Mouse (Mus musculus): ENCODE measurements around the gene Zfp786.
A peak's percentile ranks its signal among the peaks of the same experiment; 100 is the strongest.

Gene Zfp786

GRCm38 (mm10) chr6:47819626-47820325 lies 10.9 kb downstream of the Zfp786 start:
- no peak for DNase-seq

- no peak for DNase-seq
Observed at GRCm38 (mm10) chr6:47818721-47819120, 11.9 kb downstream of the Zfp786 start.

- DNase-seq = no peak
Observed at GRCm38 (mm10) chr6:47816151-47816550, 14.5 kb downstream of the Zfp786 start.

DNA sequence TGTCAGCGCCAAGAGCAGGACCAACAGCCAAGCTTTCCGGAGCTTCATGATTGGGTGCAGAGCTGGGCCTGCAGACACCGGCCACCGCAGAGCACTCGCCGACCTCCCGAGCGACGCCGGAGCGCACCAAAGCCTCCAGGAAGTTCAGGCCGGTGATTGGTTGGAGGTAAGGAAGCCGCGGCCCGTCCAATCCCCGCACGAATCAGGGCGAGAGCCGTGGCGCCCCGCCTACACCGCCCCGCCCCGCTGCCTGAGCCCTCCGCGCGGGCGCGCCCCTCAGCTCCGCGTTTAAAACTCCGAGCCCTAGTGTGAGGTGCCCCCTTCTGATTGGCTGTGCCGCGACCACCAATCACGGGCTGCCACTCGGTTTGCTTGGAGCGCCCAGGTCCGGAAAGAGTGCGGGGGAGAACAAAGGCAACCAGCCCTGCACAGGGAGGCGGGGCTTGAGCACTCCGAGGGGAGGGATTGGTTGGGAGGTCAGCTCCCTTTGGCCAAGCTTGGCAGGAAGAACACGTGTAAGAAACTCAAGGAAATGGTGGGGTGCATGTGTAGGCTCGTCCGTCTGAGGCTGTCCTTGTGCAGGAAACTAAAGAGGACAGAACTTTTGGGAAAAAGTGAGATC lies 17.3 kb downstream of the Zfp786 start, which contains the start of gene Pdia4:
Pdia4 (minus strand) TSS at position 174 of the 622 bp plus-strand sequence.
- peak; percentile 99 for DNase-seq

DNA sequence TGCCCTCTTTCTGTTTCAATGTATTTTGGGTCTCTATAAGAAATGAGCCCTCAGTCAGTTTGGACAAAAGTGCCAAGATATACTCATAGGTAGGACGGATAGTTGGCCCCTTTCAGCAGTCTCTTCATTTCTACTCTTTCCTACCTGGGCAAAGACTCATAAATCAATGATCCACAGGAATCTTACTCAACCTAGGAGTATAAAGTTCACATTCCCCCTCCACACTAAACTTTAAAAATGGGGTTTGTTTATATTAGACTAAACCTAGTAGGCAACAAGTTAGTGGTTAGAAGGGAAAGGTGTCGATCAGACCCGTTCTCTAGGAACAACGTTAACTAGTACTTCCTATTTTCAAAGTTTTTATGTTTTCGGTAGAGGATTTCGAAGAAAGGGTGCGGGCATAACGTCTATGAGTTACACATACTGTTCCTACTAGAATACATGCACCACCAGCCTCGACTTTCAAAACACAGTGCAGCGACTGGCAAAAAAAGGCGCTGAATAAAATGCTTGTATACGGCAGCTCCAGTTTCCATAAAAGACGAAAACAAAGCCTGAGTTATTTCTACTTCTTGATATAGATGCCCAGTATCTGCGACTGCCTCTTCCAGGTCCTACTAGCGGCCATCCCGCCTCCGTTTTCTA lies 18.3 kb downstream of the Zfp786 start:
- peak; percentile 45 for DNase-seq

DNA sequence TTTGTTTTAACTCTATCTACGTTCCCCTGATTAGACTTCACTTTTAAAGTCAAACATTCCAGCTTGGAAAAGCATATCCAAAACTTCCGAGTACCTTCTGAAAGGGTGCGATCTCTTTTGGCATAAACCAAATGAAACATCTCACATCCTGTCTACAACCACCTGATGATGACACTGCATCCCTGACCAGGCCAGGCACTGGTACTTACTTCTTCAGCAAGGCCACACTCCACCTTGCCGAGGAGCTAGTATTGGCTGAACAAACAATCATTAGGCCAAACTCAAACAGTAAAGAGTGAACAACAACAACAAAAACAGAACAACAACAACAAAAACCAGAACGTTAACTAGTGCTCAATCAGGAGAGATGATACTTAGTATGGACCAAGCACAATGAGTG lies 19.3 kb downstream of the Zfp786 start:
- DNase-seq = no peak

DNA sequence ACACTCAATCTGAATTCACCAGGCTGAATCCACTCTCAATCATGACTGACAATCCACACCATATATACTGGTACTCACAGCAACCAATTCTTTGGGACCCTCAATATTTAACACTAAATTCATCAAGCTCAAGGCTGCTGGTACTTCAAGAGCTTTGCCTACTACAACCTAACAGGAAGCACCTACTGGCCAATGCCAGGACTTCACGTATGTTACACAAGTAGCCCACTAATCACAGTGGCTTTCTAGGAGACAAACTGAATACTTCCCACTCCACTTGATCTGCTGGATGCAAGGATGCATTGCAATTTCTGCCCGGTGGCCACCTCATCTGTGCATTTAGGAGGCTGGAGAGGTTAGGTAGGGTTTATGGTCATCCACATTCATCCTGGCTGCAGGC lies 20.5 kb downstream of the Zfp786 start:
- DNase-seq = no peak

GRCm38 (mm10) chr6:47809053-47809452 lies 21.6 kb downstream of the Zfp786 start:
- no peak for DNase-seq

DNA sequence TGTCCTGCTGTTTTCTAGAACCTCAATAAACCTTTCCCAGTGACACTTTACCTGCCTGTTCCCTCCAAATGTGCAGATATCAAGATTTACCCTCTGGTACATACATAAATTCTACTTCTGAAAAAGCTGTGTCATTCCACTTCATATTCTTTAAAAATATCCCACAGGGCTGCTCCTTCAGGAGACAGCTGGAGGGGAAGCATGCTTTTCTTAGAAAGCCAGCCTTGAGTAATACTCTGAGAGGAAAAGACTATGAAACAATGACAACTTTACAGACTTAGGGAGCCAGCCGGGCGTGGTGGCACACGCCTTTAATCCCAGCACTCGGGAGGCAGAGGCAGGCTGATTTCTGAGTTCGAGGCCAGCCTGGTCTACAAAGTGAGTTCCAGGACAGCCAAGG lies 22.1 kb downstream of the Zfp786 start:
- DNase-seq = no peak

- DNase-seq = no peak
Observed at GRCm38 (mm10) chr6:47807419-47807818, 23.2 kb downstream of the Zfp786 start.

DNA sequence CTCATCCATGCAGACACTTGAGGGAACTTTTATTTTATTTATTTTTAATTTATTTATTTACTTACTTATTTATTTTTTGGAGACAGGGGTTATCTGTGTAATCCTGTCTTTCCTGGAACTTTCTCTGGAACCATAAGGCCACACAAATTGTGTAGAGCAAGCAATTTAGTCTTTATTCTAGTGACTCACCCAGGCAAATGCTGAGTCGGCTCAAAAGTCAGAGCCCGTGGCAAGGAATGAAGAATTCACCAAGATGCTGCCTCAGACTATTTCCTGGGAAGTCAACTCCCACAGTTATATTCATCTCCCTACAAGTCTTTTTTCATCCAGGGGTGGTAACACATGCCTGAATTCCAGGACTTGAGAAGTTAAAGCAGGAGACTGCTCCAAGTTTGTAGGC lies 25.1 kb downstream of the Zfp786 start:
- no peak for DNase-seq

GRCm38 (mm10) chr6:47799079-47799478 lies 31.6 kb downstream of the Zfp786 start:
- DNase-seq = peak; percentile 74

DNA sequence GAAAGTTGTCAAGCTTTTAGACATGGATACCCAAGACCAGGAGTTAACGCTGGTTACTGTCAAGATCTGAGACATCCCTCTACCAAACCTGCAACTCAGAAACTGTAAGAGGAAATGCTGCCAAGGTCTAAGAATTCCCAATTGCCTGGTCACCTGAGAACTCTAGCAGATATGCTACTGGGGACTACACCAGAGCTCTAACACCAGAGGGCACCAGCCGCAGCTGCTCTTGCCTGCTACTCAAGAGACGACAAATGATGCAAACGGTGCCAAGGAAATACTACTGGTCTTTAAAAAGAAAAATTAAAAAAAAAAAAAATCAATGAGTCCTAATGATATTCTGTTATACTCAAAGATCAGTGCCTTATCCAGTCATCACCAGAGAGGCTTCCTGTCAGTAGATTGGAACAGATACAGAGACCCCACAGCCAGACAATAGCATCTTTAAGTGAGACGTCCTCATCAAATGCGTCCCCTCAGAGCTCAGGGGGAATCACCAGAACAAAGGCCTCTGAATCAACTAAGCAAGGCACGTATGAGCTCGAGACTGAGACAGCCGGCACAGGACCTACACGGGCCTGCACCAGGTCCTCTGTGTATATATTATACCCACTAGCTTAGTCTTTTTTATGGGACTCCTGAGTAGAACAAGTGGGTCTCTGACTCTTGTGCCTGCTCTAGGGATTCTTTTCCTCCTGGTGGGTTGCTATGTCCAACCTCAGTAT lies 36.4 kb downstream of the Zfp786 start:
- peak; percentile 67 for DNase-seq

DNA sequence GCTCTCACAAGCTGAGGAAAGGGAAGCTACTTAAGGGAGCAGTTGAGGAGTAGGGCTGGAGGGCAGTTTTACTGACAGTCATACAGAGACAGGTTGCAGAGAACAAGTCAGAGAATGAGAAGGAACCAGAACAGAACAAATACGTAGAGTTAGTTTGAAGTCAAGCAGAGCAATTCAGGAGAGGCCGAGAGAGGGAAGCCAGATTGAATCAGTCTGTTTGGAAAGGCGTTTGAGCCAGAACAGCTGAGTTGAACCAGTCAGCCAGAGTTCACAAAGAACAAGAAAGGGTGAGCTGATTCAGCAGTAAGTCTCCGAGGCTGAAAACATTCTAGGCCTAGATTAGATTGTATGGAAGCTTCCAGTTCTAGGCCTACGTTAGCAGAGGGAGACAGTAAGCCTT lies 37.4 kb downstream of the Zfp786 start:
- DNase-seq = no peak

DNA sequence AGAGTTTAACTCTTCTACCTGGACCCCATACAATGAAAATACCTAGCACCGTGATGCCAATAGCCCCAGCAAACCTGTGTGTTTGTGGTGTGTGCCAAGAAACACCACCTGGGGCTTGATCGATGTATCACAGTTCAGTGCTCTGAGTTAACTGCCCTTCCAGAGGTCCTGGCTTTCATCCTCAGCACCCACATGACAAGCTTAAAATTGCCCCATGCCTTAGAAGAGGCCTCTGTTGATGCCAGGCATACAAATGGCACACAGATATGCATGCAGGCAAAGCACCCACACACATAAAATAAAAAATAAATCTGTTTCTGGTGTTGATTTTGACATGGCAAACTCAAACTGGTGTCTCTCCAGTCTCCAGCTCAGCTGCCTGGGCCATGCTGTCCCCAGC lies 38.1 kb downstream of the Zfp786 start:
- no peak for DNase-seq

DNA sequence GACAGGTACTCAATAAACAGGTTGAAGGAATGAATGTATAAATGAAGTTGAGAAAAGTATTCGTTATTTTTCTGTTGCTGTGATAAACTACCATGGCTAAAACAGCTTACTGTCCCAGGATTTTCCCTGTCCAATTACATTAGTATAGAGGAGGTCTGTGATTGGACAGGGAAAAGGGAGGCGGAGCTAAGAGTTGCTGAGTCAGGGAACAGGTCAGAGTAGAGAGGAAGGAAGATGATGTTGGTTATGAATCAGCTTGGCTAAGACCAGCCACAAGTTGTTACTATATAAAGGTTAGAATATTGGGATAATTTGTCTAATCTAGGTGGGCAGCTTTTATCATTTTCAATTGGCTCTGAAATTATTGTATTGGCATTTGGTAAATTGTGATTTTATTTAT lies 39.9 kb downstream of the Zfp786 start:
- DNase-seq = peak; percentile 59

DNA sequence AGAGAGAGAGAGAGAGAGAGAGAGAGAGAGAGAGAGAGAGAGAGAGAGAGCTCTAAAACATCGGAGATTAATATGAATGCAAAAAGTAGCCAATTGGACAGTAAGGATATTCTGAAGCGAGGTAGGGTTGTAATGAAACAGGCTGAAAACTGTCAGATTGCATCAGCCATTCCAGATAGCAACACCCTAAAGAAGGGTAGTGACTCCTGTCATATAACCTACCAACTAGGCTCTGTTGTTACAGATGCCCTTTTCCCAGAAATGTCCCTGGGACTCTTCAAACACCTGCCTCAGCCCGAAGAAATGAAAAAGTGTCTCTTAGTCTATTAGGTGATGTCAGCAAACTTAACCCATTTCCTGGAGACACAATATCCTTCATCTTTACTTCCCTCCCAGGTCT lies 41.8 kb downstream of the Zfp786 start:
- DNase-seq = no peak

- peak; percentile 93 for DNase-seq
Observed at GRCm38 (mm10) chr6:47787941-47788736, 42.5 kb downstream of the Zfp786 start.

GRCm38 (mm10) chr6:47784707-47785412 lies 45.8 kb downstream of the Zfp786 start:
- DNase-seq = no peak

GRCm38 (mm10) chr6:47781091-47781968 lies 49.3 kb downstream of the Zfp786 start:
- peak; percentile 87 for DNase-seq

DNA sequence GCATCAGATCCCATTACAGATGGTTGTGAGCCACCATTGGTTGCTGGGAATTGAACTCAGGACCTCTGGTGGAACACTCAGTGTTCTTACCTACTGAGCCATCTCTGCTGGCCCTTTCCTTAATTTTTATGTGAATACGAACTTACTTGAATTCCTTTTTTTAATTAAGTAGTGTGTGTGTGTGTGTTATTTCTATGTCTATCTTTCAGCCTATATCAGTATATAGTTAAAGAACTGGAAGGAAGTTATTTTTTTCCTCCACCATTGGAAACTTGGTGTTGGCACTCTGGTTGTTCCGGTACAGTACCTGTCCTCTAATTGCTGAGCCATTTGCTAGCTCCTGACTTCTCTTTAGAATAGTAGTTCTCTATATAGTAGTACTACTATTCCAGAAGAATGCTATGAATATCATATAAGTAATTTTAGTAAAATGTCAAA lies 50.1 kb downstream of the Zfp786 start:
- peak; percentile 56 for DNase-seq
